Mouse (Mus musculus) right cerebral cortex, postnatal 14 days (tissue): Measurements from ENCODE around the gene F13b.

Source experiments
- DNase-seq: peaks from one replicate; pipeline ENCODE4 v3.0.0; 2022

The F13b gene

DNA sequence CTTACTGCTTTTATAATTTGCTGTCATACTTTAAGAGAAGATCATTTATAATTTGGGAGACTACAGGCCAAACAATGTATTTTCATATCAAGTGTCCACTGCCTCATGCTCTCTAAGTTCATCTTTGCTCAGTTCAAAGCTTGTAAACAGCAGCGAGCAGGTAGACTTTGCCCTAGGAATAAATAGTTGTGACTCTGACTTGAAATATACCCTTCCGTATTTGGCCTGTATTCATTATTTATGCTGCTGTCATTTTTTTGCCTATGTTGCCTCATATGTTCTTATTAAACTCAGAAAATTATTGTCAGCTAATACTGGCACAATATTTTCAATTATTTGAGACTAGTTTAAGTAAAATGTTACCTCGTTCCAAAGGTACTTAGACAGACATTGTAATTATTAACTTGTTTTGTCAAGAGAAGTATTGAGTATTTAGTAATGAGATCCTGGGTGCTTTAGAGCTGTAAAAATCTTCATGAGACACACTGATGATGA is at the start of gene F13b:
Gene F13b (plus strand): TSS at position 445 of the 495 bp plus-strand sequence.
- no peak for DNase-seq

GRCm38 (mm10) chr1:139454340-139455225 is 46.9 kb upstream of the F13b start, which contains the start of gene Aspm:
TSS of gene Aspm (plus strand) at chr1:139454772.
- peak; percentile 83 for DNase-seq

DNA sequence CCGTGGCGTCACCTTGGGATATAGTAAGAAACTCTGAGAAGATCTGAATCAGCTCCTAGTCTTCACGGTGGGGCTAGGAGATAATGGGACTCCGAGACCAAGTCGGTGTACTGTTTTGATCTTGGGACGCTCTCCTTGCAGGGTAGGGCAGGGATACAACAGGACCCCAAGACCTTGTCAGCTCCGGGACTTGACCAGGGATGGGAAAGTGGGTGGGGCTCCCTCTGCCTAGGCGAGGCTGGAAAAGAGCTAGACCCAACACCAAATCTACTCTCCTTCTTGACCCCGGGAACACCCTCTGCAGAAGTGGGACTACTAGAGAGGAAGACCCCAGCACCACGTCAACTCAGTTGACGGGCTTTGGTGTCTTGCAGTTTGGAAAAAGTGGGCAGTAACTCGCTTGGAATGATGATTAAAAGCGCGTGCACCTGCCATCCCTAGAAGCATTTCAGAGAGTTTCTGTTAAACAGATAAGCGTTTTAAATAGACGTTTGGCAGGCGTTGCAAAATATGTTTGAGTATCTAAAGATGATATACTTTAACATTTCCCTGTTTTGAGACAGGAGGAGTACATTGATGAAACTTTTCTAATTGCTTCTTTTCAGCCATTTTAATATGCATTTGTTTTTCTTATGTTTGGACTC is 46.2 kb upstream of the F13b start:
- DNase-seq: no peak

DNA sequence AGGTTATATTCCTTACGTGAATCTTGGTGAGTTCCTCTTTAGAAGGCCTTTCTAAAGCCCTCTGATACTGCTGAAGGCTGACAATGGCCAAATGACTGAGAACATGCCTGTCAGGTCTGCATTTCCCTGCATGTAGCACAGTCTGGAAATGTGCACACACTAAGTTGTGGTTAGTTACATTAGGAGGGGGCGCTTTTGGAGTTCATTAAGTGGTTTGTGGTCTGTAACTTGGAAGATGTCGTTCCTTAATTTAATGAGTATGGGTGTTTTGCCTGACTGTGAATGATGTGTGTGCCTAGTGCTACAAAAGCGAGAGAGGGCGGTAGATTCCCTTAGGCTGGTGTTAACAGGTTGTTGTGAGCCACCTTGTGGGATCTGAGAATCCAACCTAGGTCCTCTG is 40.7 kb upstream of the F13b start:
- no peak for DNase-seq

DNA sequence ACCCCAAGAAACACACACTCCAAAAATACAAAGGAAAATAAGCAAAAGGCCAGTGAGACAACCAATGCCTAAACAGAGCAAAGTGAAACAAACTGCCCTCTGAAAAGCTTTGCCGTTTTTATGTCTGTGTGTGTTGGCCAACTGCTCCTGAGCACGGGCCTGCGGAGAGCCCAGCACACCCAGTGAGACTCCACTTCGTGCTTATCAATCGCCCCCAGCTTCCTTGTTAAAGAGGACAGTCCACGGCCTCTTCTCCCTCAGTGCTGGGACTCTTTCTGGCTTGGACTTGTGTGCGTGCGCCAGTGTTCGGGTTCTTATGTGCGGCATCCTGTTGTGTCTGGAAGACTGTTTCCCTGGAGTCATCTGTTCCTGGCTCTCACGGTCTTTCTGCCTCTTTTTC is 35.6 kb upstream of the F13b start:
- no peak for DNase-seq

GRCm38 (mm10) chr1:139478898-139479297 is 22.6 kb upstream of the F13b start:
- peak; percentile 26 for DNase-seq

GRCm38 (mm10) chr1:139480246-139480645 is 21.3 kb upstream of the F13b start:
- peak; percentile 14 for DNase-seq

GRCm38 (mm10) chr1:139481146-139481545 is 20.4 kb upstream of the F13b start:
- DNase-seq: no peak

GRCm38 (mm10) chr1:139494630-139495029 is 6.9 kb upstream of the F13b start:
- DNase-seq: no peak

- DNase-seq: no peak
Measured at GRCm38 (mm10) chr1:139495408-139495807, 6.1 kb upstream of the F13b start.

DNA sequence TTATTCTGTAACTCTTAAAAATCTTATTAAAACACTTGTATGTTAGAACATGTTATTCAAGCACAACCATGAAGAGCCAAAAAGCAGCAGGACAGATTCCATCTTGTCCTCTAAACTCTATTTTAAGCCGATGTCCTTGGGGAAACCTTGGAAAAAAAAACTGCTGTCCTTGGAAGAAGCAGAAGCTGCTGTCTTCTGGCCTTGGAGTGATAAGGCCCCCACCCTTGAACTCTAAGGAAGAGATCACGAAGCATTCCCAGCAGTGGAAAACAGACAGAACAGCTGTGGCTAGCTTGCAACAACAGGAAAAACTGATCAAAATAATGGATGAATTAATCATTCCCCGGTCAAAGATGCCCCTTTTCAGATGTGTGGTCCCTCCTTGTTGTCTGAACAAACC is 5.3 kb upstream of the F13b start:
- no peak for DNase-seq

DNA sequence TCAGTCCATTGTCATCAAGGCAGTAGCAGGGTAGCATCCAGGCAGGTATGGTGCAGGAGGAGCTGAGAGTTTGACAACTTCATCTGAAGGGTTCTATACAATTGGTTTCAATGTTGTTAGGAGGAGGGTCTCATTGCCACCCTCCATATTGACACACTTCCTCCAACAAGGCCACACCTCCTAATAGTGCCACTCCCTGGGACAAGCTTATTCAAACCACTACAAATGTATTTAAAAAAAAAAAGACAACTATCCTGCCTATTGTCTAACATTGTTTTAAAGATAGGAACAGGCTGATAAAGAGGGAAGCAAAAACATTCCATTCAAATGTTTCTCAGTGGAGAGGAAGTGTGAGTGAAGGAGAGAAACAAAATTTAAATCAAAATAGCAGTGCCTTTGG is 1.8 kb upstream of the F13b start:
- DNase-seq: no peak

DNA sequence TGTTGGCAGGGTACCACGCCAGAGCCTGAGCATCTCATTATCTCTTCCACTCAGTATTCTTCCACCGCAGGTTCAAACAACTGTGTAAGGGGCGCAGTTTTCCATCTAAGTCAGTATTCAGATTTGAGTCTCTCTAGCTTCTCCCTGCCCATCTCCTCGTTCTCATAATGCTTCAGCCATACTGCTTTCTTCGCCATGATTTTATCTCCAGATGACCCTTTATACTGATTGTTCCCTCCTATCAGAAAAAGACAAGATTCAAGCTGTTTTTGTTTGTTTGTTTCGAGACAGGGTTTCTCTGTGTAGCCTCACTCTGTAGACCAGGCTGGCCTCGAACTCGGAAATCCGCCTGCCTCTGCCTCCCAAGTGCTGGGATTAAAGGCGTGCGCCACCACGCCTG is 13.1 kb downstream of the F13b start:
- no peak for DNase-seq

DNA sequence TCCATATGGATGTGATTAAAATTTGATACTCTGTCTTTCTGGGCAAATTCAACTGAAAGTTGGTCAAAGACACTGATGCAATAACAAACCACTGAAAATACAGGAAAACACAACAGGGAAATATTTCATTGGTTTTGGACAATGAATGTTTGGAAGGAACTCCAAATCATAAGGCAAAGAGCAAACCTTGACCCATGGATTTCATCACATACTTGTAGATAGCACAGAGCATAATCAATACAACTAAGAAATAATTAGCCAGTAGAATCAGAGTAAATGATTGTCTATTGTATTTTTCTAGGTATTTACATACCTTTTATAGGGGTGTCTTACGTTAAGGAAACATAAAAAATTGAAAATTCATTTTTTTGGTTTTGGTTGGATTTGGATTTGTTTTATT is 47.0 kb downstream of the F13b start:
- no peak for DNase-seq

DNA sequence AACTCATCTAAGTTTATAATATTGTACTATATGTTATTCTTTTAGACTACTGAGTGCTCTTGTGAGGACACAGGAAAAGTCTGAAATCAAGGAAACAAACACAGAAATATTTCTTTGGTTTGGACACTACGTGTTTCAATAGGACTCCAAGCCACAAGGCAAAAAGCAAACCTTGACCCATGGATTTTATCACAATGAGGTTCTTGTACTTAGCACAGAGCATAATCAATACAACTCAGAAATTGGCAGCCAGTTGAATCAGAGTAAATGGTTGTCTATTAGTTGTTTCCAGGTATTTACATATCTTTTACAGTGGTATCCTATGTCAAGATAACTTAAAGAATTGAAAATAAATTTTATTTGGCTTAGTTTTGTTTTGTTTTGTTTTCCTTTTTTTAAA is 49.8 kb downstream of the F13b start:
- no peak for DNase-seq

GRCm38 (mm10) chr1:139560024-139560423 is 58.5 kb downstream of the F13b start, which contains the start of gene Cfhr1:
TSS of gene Cfhr1 (minus strand) at chr1:139560272.
- DNase-seq: no peak
